In genomic region chr4:75277467-75278196, GRCm38 (mm10) we compare ENCODE assay signal across 8 mouse cellular contexts. TPM values are rescaled to one million over a fixed set of nuclear protein-coding genes. Genes with fewer than 3 reads are reported as not detected.
DNase-seq lines count a peak whose midpoint lies in the region; ATAC-seq and TF ChIP-seq lines count a peak whose summit lies in the region.

No protein-coding gene starts in this region.

- H3K9me3 ChIP-seq in forebrain, embryonic 11.5 days (ENCODE audit: control insufficient read depth, low read length), result no peaks in the 10 kb centered on the region
- H3K9me3 ChIP-seq in liver, embryonic 11.5 days (ENCODE audit: control insufficient read depth, low read length), result no peaks in the 10 kb centered on the region
- no peaks in the 10 kb centered on the region for H3K9me3 ChIP-seq in stomach, embryonic 16.5 days (replicated peaks; ENCODE audit: control insufficient read depth, low read length)

- H3K27me3 ChIP-seq in forebrain, embryonic 11.5 days (ENCODE audit: control insufficient read depth, insufficient read depth, low read length), result no peaks in the 10 kb centered on the region
- H3K27me3 ChIP-seq in liver, embryonic 11.5 days (replicated peaks; ENCODE audit: control insufficient read depth, insufficient read depth, low read length), result no peaks in the 10 kb centered on the region
- H3K27me3 ChIP-seq in stomach, embryonic 16.5 days (ENCODE audit: control insufficient read depth, insufficient read depth, low read length), result no peaks in the 10 kb centered on the region

- ATAC-seq in forebrain, embryonic 11.5 days (replicated peaks; ENCODE audit: low FRiP score), result peak; percentile 90
- peak; percentile 77 for ATAC-seq in liver, embryonic 11.5 days (replicated peaks; ENCODE audit: low FRiP score)
- peak; percentile 90 for ATAC-seq in stomach, embryonic 16.5 days (ENCODE audit: insufficient read depth, low FRiP score)

- DNase-seq in left cerebral cortex, adult 2 months (ENCODE audit: extremely low spot score in 1 of 2, low spot score in 2 of 2), result no peak
- DNase-seq in left cerebral cortex, postnatal 4 days, result no peak
- DNase-seq in forebrain, embryonic 11.5 days (ENCODE audit: low spot score), result no peak
- no peak for DNase-seq in liver, embryonic 11.5 days (ENCODE audit: low spot score)
- DNase-seq in left cerebral cortex, adult 8-10 months (ENCODE audit: low spot score in 2 of 2), result no peak
- no peak for DNase-seq in ovary, postnatal 14 days (ENCODE audit: low spot score)

- no peak for TF ChIP-seq POLR2A in bone marrow macrophage, adult 2 months (IDR thresholded peaks at IDR 0.05; ENCODE audit: borderline replicate concordance, low read depth, low read length)

- intact Hi-C loops in left cerebral cortex, adult 2 months (cut with DNase I), result no loop called here
- intact Hi-C loops in left cerebral cortex, postnatal 4 days (cut with DNase I), result no loop called here

- H3K4me1 ChIP-seq in bone marrow macrophage, adult 2 months (ENCODE audit: control insufficient read depth, insufficient read depth, low read length), result peaks cover 2% of the 10 kb centered on the region; the same call in 1 of the 2 replicates
- H3K4me1 ChIP-seq in forebrain, embryonic 11.5 days (replicated peaks; ENCODE audit: control insufficient read depth, insufficient read depth, low read length), result no peaks in the 10 kb centered on the region
- H3K4me1 ChIP-seq in liver, embryonic 11.5 days (replicated peaks; ENCODE audit: control insufficient read depth, insufficient read depth, low read length), result no peaks in the 10 kb centered on the region
- no peaks in the 10 kb centered on the region for H3K4me1 ChIP-seq in stomach, embryonic 16.5 days (ENCODE audit: control insufficient read depth, insufficient read depth, low read length)

- H3K4me3 ChIP-seq in left cerebral cortex, adult 2 months, result peak overlapping the region; percentile 95
- peak overlapping the region; percentile 60 for H3K4me3 ChIP-seq in bone marrow macrophage, adult 2 months (ENCODE audit: insufficient read depth, low read length)
- peak overlapping the region; percentile 81 for H3K4me3 ChIP-seq in forebrain, embryonic 11.5 days (ENCODE audit: low read depth, low read length)
- peak overlapping the region; percentile 74 for H3K4me3 ChIP-seq in liver, embryonic 11.5 days (ENCODE audit: low read depth, low read length)
- H3K4me3 ChIP-seq in stomach, embryonic 16.5 days (replicated peaks; ENCODE audit: low read length), result peak overlapping the region; percentile 86

- peaks cover 3% of the 10 kb centered on the region; the same call in 1 of the 2 replicates for H3K36me3 ChIP-seq in forebrain, embryonic 11.5 days (ENCODE audit: control insufficient read depth, insufficient read depth, low read length)
- no peaks in the 10 kb centered on the region; the same call in 1 of the 2 replicates for H3K36me3 ChIP-seq in liver, embryonic 11.5 days (ENCODE audit: control insufficient read depth, insufficient read depth, low read length)
- peaks cover 14% of the 10 kb centered on the region for H3K36me3 ChIP-seq in stomach, embryonic 16.5 days (ENCODE audit: control insufficient read depth, insufficient read depth, low read length)

- H3K4me2 ChIP-seq in forebrain, embryonic 11.5 days (ENCODE audit: low read depth, low read length, severe bottlenecking), result peak overlapping the region; percentile 65
- peak overlapping the region; percentile 78 for H3K4me2 ChIP-seq in liver, embryonic 11.5 days
- H3K4me2 ChIP-seq in stomach, embryonic 16.5 days (ENCODE audit: low read depth, low read length), result peak overlapping the region; percentile 90

- peak overlapping the region; percentile 86 for H3K27ac ChIP-seq in left cerebral cortex, adult 2 months
- peak overlapping the region; percentile 21; the same call in 1 of the 2 replicates for H3K27ac ChIP-seq in bone marrow macrophage, adult 2 months (ENCODE audit: insufficient read depth, low read depth, low read length)
- no peak overlapping the region for H3K27ac ChIP-seq in forebrain, embryonic 11.5 days (ENCODE audit: low read depth, low read length)
- 0 out of 2 replicates have a peak overlapping the region, but pooled peaks have one; percentile 2 for H3K27ac ChIP-seq in liver, embryonic 11.5 days (ENCODE audit: low read depth, low read length)
- H3K27ac ChIP-seq in stomach, embryonic 16.5 days (ENCODE audit: low read length), result no peak overlapping the region

- 10% methylated on average over 30 of the region's 30 CpGs for WGBS in forebrain, embryonic 11.5 days
- 5% methylated on average over 30 of the region's 30 CpGs for WGBS in liver, embryonic 11.5 days
- 6% methylated on average over 30 of the region's 30 CpGs for WGBS in stomach, embryonic 16.5 days

- H3K9ac ChIP-seq in forebrain, embryonic 11.5 days (ENCODE audit: low read length), result peak overlapping the region; percentile 83
- peak overlapping the region; percentile 76 for H3K9ac ChIP-seq in liver, embryonic 11.5 days (ENCODE audit: low read depth, low read length)
- H3K9ac ChIP-seq in stomach, embryonic 16.5 days (ENCODE audit: low read length), result peak overlapping the region; percentile 89

- no peak for TF ChIP-seq CTCF in left cerebral cortex, adult 2 months (IDR thresholded peaks at IDR 0.05)
- TF ChIP-seq CTCF in bone marrow macrophage, adult 2 months (IDR thresholded peaks at IDR 0.05; ENCODE audit: low read depth, low read length), result no peak

RNA-seq across cellular contexts. Expression of gene Dmac1, which starts 0.5 kb away (rescaled TPM):
- total RNA-seq in left cerebral cortex, adult 2 months (2021), result 10 to 100 TPM; 49.7 to 51.6 TPM
- total RNA-seq in left cerebral cortex, postnatal 4 days (2021), result 10 to 100 TPM; 49.2 to 53.4 TPM
- polyA plus RNA-seq in bone marrow macrophage, adult 2 months (2012; ENCODE audit: insufficient read depth, insufficient read length, missing spikeins), result 93.6 and 114 TPM in 2 replicates
- polyA plus RNA-seq in forebrain, embryonic 11.5 days (2014; fragmentation: Nextera tagmentation; extraction: Ambion mirVana), result 109 and 114 TPM in 2 replicates
- 123 TPM in 2 replicates for polyA plus RNA-seq in liver, embryonic 11.5 days (2014; fragmentation: Nextera tagmentation; extraction: Ambion mirVana)
- 111 and 116 TPM in 2 replicates for polyA plus RNA-seq in stomach, embryonic 16.5 days (2015; fragmentation: Nextera tagmentation; extraction: Ambion mirVana)
- total RNA-seq in left cerebral cortex, adult 8-10 months (2022), result 10 to 100 TPM; 41.2 to 49.4 (median 41.9) TPM

Comparison
In these comparisons a context has a peak if more than half of its experiments do, and no peak if none do; other contexts are left out.
1. H3K27ac ChIP-seq: peak in left cerebral cortex, adult 2 months (single experiment), bone marrow macrophage, adult 2 months (single experiment) and liver, embryonic 11.5 days (single experiment); none in forebrain, embryonic 11.5 days (single experiment) and stomach, embryonic 16.5 days (single experiment).
2. Peak in every context shown above with its lines, with median percentiles within 50 percentile points of each other: H3K4me3 ChIP-seq, ATAC-seq, H3K4me2 ChIP-seq and H3K9ac ChIP-seq.